Mouse (Mus musculus) CH12.LX (cell line): ENCODE measurements around the gene Habp4.

Experiments used
- BHLHE40 ChIP-seq: IDR thresholded peaks from 2 replicates; pipeline ENCODE4 v1.6.1; 2011; ENCODE audit warnings: mild to moderate bottlenecking, low read depth, low read length, improper control_type of control experiment
- CTCF ChIP-seq, 2 experiments: IDR thresholded peaks in 1 of 2; conservative IDR thresholded peaks in 1 of 2; 2 replicates each; pipeline ENCODE4 v1.5.1; 2011 to 2012; ENCODE audit warnings: low read depth in 2 of 2, low read length in 2 of 2, improper control_type of control experiment in 1 of 2, inconsistent platforms in 1 of 2, mild to moderate bottlenecking in 1 of 2, moderate library complexity in 1 of 2
- E2F4 ChIP-seq: IDR thresholded peaks from 2 replicates; pipeline ENCODE4 v1.6.1; 2011; ENCODE audit warnings: low read depth, low read length, improper control_type of control experiment; ENCODE audit not compliant: insufficient replicate concordance
- EP300 ChIP-seq: IDR thresholded peaks from 2 replicates; pipeline ENCODE4 v1.6.1; 2011; ENCODE audit warnings: low read length, improper control_type of control experiment
- GABPA ChIP-seq: IDR thresholded peaks from 2 replicates; pipeline ENCODE4 v1.6.1; 2012; ENCODE audit warnings: low read depth, low read length, improper control_type of control experiment, inconsistent platforms; ENCODE audit not compliant: insufficient replicate concordance
- JUND ChIP-seq: conservative IDR thresholded peaks from 2 replicates; pipeline ENCODE4 v1.6.1; 2011; ENCODE audit warnings: low read depth, low read length, improper control_type of control experiment
- KAT2A ChIP-seq: IDR thresholded peaks from 2 replicates; pipeline ENCODE4 v1.6.1; 2012; ENCODE audit warnings: low read length, improper control_type of control experiment, inconsistent platforms; ENCODE audit not compliant: insufficient replicate concordance
- MAX ChIP-seq: IDR thresholded peaks from 2 replicates; pipeline ENCODE4 v1.6.1; 2011; ENCODE audit warnings: low read length, improper control_type of control experiment
- MEF2A ChIP-seq: IDR thresholded peaks from 2 replicates; pipeline ENCODE4 v1.6.1; 2014; ENCODE audit warnings: low read depth, mild to moderate bottlenecking, inconsistent platforms, low read length, improper control_type of control experiment, borderline replicate concordance
- MXI1 ChIP-seq: IDR thresholded peaks from 2 replicates; pipeline ENCODE4 v1.6.1; 2011; ENCODE audit warnings: mild to moderate bottlenecking, low read depth, low read length, improper control_type of control experiment
- POLR2A ChIP-seq: IDR thresholded peaks from 2 replicates; pipeline ENCODE4 v1.6.1; 2011; ENCODE audit warnings: low read depth, mild to moderate bottlenecking, improper control_type of control experiment, low read length
- POLR2AphosphoS2 ChIP-seq: IDR thresholded peaks from 2 replicates; pipeline ENCODE4 v1.6.1; 2011; ENCODE audit warnings: low read depth, low read length, improper control_type of control experiment
- UBTF ChIP-seq: IDR thresholded peaks from 2 replicates; pipeline ENCODE4 v1.6.1; 2012; ENCODE audit warnings: low read depth, mild to moderate bottlenecking, inconsistent platforms, low read length, improper control_type of control experiment, moderate library complexity
- ZMIZ1 ChIP-seq: IDR thresholded peaks from 2 replicates; pipeline ENCODE4 v1.6.1; 2012; ENCODE audit warnings: low read depth, mild to moderate bottlenecking, inconsistent platforms, low read length, improper control_type of control experiment

DNA sequence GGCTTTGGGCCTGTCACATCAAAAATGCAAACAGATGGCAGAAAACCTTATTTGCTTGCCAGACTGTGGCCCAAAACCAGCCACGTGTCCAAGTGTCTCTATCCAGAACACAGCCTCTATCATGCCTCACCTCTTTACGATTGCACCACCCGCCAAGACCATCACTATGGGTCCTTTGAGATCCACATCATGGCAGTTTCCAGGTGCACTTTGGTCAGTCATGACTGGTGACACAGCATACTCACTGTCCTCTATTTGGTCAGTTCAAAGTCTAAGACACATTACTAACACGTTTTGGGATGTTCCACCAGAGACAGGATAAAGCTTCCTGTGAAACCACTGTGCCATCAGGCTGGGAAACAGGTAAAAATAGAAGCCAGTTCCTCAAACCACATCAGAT lies 22.0 kb downstream of the Habp4 start:
- TF ChIP-seq ZMIZ1 (no peak), POLR2A (no peak), CTCF (conservative IDR thresholded peaks at IDR 0.05 in 1 of 2, IDR thresholded peaks at IDR 0.05 in 1 of 2; ENCODE audit: low read depth in 2 of 2, low read length in 2 of 2) (no peak), BHLHE40 (no peak), MXI1 (no peak), MAX (no peak), EP300 (no peak), GABPA (no peak), E2F4 (no peak), JUND (no peak), MEF2A (no peak), UBTF (no peak), KAT2A (no peak), POLR2AphosphoS2 (no peak)
